Mouse (Mus musculus) embryonic facial prominence, embryonic 14.5 days (tissue): ENCODE measurements around the gene Ubox5. TPM values are rescaled to one million over a fixed set of nuclear protein-coding genes. Genes with fewer than 3 reads are reported as not detected.

Experiments used
- ATAC-seq: fragments of 200-750 bp; cut with Nextera tagmentation; 2 replicates; pipeline ENCODE4 v1.8.0; 2017; ENCODE audit warnings: low read depth, moderate number of reproducible peaks, moderate TSS enrichment
- DNase-seq: peaks from one replicate; pipeline ENCODE4 v3.0.0-alpha.2; 2015; ENCODE audit warnings: low spot score
- H3K27ac ChIP-seq: fragments of 300-500 bp; sonication (generic); replicated peaks from 2 replicates; pipeline ENCODE4 v1.5.1; 2014; ENCODE audit warnings: low read depth, mild to moderate bottlenecking, low read length, moderate library complexity
- H3K27me3 ChIP-seq: fragments of 300-500 bp; sonication (generic); replicated peaks from 2 replicates; pipeline ENCODE4 v1.6.1; 2014; ENCODE audit warnings: low read length; ENCODE audit not compliant: control insufficient read depth, insufficient read depth
- H3K36me3 ChIP-seq: fragments of 300-500 bp; sonication (generic); 2 replicates; pipeline ENCODE4 v1.6.1; 2014; ENCODE audit warnings: low read length, mixed read lengths; ENCODE audit not compliant: control insufficient read depth, insufficient read depth
- H3K4me1 ChIP-seq: fragments of 300-500 bp; sonication (generic); 2 replicates; pipeline ENCODE4 v1.6.1; 2014; ENCODE audit warnings: antibody characterized with exemption, low read length; ENCODE audit not compliant: control insufficient read depth, insufficient read depth
- H3K4me2 ChIP-seq: fragments of 300-500 bp; sonication (generic); 2 replicates; pipeline ENCODE4 v1.6.1; 2014; ENCODE audit warnings: low read depth, mild to moderate bottlenecking, low read length, moderate library complexity, mixed read lengths
- H3K4me3 ChIP-seq: fragments of 300-500 bp; sonication (generic); 2 replicates; pipeline ENCODE4 v1.5.1; 2014; ENCODE audit warnings: low read depth, mild to moderate bottlenecking, low read length
- H3K9ac ChIP-seq: fragments of 300-500 bp; sonication (generic); 2 replicates; pipeline ENCODE4 v1.6.1; 2014; ENCODE audit warnings: low read depth, mild to moderate bottlenecking, low read length, moderate library complexity, mixed read lengths
- H3K9me3 ChIP-seq: fragments of 300-500 bp; sonication (generic); 2 replicates; pipeline ENCODE4 v1.6.1; 2016; ENCODE audit warnings: low read length; ENCODE audit not compliant: control insufficient read depth
- WGBS: fragments of 180-500 bp; shearing (Covaris S2); extraction: QIAGEN DNeasy Blood & Tissue Kit; methylation state at CpG from one replicate; pipeline ENCODE4 v1.1.7; 2014; 5-methylcytosine and 5-hydroxymethylcytosine counted together
- polyA plus RNA-seq: library from polyadenylated mRNA; unstranded; fragments of >200 nt; fragmentation: Nextera tagmentation; extraction: Ambion mirVana; gene quantifications from 2 replicates; pipeline ENCODE4 v1.2.1, GENCODE M21; 2014

Ubox5 gene
- polyA plus RNA-seq, 1 experiment from 2014 or later, result 9.9 TPM

GRCm38 (mm10) chr2:130589157-130589556, 40.7 kb downstream of the Ubox5 start:
- Histone ChIP-seq H3K4me2 (no peak overlapping the region), H3K4me3 (no peak overlapping the region), H3K4me1 (no peaks in the 10 kb centered on the region), H3K9me3 (no peaks in the 10 kb centered on the region), H3K36me3 (peaks cover 20% of the 10 kb centered on the region), H3K9ac (no peak overlapping the region), H3K27me3 (no peaks in the 10 kb centered on the region), H3K27ac (no peak overlapping the region)
- ATAC-seq, result 0 out of 2 replicates have a peak, but pooled peaks have one; percentile 23
- no peak for DNase-seq
- 63% methylated on average over 4 of the region's 4 CpGs for WGBS

- 76% methylated on average over 2 of the region's 2 CpGs for WGBS
- no peak for ATAC-seq
These were observed 41.5 kb downstream of the Ubox5 start for GRCm38 (mm10) chr2:130588373-130588772.

DNA sequence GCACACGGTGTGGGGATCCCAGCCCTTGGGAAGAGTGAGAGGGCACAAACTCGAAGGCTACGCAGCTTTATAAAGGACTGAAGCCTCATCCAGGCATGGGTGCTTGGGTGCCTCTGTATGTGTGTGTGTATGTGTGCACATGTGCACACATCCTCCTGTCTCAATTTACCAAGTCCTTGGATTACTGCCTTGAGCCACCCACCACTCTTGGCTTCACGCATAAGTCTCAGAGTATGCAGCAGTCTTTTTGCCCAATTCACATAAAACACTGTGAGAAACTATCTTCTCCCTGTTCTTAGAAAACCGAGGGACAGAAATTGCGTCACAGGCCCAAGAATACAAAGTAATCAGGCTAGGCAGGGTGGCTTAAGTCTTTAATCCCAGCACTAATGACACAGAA, 43.8 kb downstream of the Ubox5 start:
- no peak overlapping the region for H3K27ac ChIP-seq
- H3K36me3 ChIP-seq, result peaks cover 7% of the 10 kb centered on the region
- no peaks in the 10 kb centered on the region for H3K9me3 ChIP-seq
- DNase-seq (no peak), ATAC-seq (no peak)
- no peak overlapping the region for H3K4me3 ChIP-seq
- WGBS, result 93% methylated on average over 6 of the region's 6 CpGs
- H3K9ac ChIP-seq, result no peak overlapping the region
- no peaks in the 10 kb centered on the region for H3K4me1 ChIP-seq
- no peak overlapping the region for H3K4me2 ChIP-seq
- H3K27me3 ChIP-seq, result peaks cover 24% of the 10 kb centered on the region

More at GRCm38 (mm10) chr2:130588373-130588772, 41.5 kb downstream of the Ubox5 start:
- Histone ChIP-seq H3K27ac (no peak overlapping the region), H3K9me3 (no peaks in the 10 kb centered on the region), H3K4me1 (no peaks in the 10 kb centered on the region), H3K4me2 (no peak overlapping the region), H3K9ac (no peak overlapping the region), H3K36me3 (peaks cover 18% of the 10 kb centered on the region), H3K27me3 (0 out of 2 replicates have a peak, but pooled peaks cover under 1% of the 10 kb centered on the region), H3K4me3 (no peak overlapping the region)
- DNase-seq, result no peak

- no peaks in the 10 kb centered on the region for H3K4me1 ChIP-seq
- H3K27me3 ChIP-seq, result peaks cover 44% of the 10 kb centered on the region
- ATAC-seq, result no peak
These were observed 45.8 kb downstream of the Ubox5 start for GRCm38 (mm10) chr2:130583902-130584560.

GRCm38 (mm10) chr2:130582552-130582951, 47.3 kb downstream of the Ubox5 start, which contains the start of gene Avp:
TSS of gene Avp (minus strand) at chr2:130582554.
- H3K27ac ChIP-seq, result no peak within 1 kb of the TSS
- no peak within 1 kb of the TSS for H3K4me2 ChIP-seq
- H3K9me3 ChIP-seq, result no peaks in the 10 kb centered on the region
- no peak for DNase-seq
- peaks cover 58% of the 10 kb centered on the region for H3K27me3 ChIP-seq
- no peak for ATAC-seq
- H3K36me3 ChIP-seq, result no peaks in the 10 kb centered on the region
- H3K4me3 ChIP-seq, result no peak within 1 kb of the TSS; the same call in 1 of the 2 replicates
- 0 out of 2 replicates have a peak, but pooled peaks cover 4% of the 10 kb centered on the region for H3K4me1 ChIP-seq
- 38% methylated on average over 9 of the region's 10 CpGs for WGBS
- H3K9ac ChIP-seq, result no peak within 1 kb of the TSS

More at GRCm38 (mm10) chr2:130583902-130584560, 45.8 kb downstream of the Ubox5 start:
- Histone ChIP-seq H3K9ac (no peak overlapping the region), H3K4me3 (no peak overlapping the region), H3K9me3 (no peaks in the 10 kb centered on the region), H3K36me3 (no peaks in the 10 kb centered on the region), H3K4me2 (no peak overlapping the region), H3K27ac (no peak overlapping the region)
- DNase-seq, result no peak
- WGBS, result 80% methylated on average over 10 of the region's 10 CpGs

GRCm38 (mm10) chr2:130581201-130581600, 48.6 kb downstream of the Ubox5 start:
- peaks cover 72% of the 10 kb centered on the region for H3K27me3 ChIP-seq
- no peak overlapping the region for H3K27ac ChIP-seq
- ATAC-seq (no peak), DNase-seq (no peak)
- WGBS, result 5% methylated on average over 14 of the region's 16 CpGs
- H3K4me1 ChIP-seq, result 0 out of 2 replicates have a peak, but pooled peaks cover 5% of the 10 kb centered on the region
- H3K4me3 ChIP-seq, result peak overlapping the region; percentile 32
- no peaks in the 10 kb centered on the region for H3K9me3 ChIP-seq
- peak overlapping the region; percentile 60 for H3K4me2 ChIP-seq
- H3K9ac ChIP-seq, result peak overlapping the region; percentile 32; the same call in 1 of the 2 replicates
- H3K36me3 ChIP-seq, result no peaks in the 10 kb centered on the region

DNA sequence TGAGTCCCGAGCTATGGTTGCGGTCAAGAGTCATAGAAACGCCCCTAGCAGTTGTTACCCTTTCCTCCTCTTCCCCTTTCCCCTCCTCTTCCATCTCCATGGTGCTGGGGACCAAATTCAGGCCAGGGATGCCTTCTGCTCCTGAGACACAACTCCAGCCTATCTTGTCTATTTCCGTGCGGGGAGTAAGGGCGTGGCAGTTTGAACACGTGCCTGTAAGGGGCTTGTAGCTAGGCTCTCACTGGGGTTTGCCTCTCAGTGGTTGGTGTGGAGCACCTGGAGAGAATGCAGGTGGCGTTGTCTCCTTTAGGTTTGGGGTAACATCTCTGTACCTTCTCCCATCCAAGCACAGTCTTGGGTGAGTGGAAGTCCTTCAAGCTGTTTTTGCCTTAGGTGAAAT, 50.0 kb downstream of the Ubox5 start:
- H3K27ac ChIP-seq, result no peak overlapping the region
- 0 out of 2 replicates have a peak, but pooled peaks cover 5% of the 10 kb centered on the region for H3K4me1 ChIP-seq
- 5% methylated on average over 8 of the region's 8 CpGs for WGBS
- no peaks in the 10 kb centered on the region for H3K9me3 ChIP-seq
- H3K9ac ChIP-seq, result no peak overlapping the region
- ATAC-seq (no peak), DNase-seq (no peak)
- H3K4me3 ChIP-seq, result 0 out of 2 replicates have a peak overlapping the region, but pooled peaks have one; percentile 32
- H3K4me2 ChIP-seq, result no peak overlapping the region
- peaks cover 86% of the 10 kb centered on the region for H3K27me3 ChIP-seq
- H3K36me3 ChIP-seq, result no peaks in the 10 kb centered on the region

DNA sequence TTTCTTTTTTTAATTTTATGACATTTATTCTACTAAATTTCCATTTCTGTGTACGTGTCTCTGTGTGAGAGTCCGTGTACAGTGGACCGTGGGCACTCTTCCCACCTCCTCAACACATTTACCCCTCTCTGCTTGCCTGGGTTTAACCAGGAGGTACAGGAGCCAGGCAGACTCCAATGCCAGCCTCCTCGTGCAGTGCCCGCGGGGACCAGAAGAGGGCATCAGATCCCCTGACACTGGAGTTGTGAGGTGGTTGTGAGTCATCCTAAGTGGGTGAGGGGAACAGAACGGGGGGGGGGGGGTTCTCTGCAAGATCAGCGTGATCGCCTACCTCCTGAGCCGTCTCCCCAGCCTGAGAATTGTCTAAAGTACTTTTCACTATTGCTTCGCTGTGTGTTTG, 51.7 kb downstream of the Ubox5 start:
- no peak for ATAC-seq
- Histone ChIP-seq H3K4me2 (no peak overlapping the region), H3K4me3 (no peak overlapping the region), H3K9me3 (no peaks in the 10 kb centered on the region), H3K27ac (no peak overlapping the region), H3K9ac (no peak overlapping the region), H3K4me1 (0 out of 2 replicates have a peak, but pooled peaks cover 5% of the 10 kb centered on the region), H3K27me3 (peaks cover 85% of the 10 kb centered on the region), H3K36me3 (no peaks in the 10 kb centered on the region)
- 7% methylated on average over 10 of the region's 11 CpGs for WGBS
- no peak for DNase-seq
